Mouse (Mus musculus): ENCODE measurements around the gene Grip2. TPM values are rescaled to one million over a fixed set of nuclear protein-coding genes. Genes with fewer than 3 reads are reported as not detected.

Grip2 gene
- polyA plus RNA-seq, 1 experiment, result not detected

GRCm38 (mm10) chr6:91742466-91742865, 84.6 kb downstream of the Grip2 start:
- no peak for TF ChIP-seq CTCF (IDR thresholded peaks at IDR 0.05; ENCODE audit: borderline replicate concordance, insufficient read depth, low read length)
- TF ChIP-seq POLR2A (IDR thresholded peaks at IDR 0.05; ENCODE audit: low read depth, low read length), result no peak
- Histone ChIP-seq H3K4me1 (ENCODE audit: control insufficient read depth, insufficient read depth, low read length) (no peaks in the 10 kb centered on the region), H3K27ac (ENCODE audit: insufficient read depth, low read length) (no peak overlapping the region), H3K4me3 (ENCODE audit: insufficient read depth, low read length) (no peak overlapping the region)

GRCm38 (mm10) chr6:91741046-91741445, 86.0 kb downstream of the Grip2 start:
- H3K27ac ChIP-seq (ENCODE audit: insufficient read depth, low read length), result no peak overlapping the region
- no peak for TF ChIP-seq POLR2A (IDR thresholded peaks at IDR 0.05; ENCODE audit: low read depth, low read length)
- peak; percentile 94 for TF ChIP-seq CTCF (IDR thresholded peaks at IDR 0.05; ENCODE audit: borderline replicate concordance, insufficient read depth, low read length)
- no peak overlapping the region for H3K4me3 ChIP-seq (ENCODE audit: insufficient read depth, low read length)
- H3K4me1 ChIP-seq (ENCODE audit: control insufficient read depth, insufficient read depth, low read length), result peaks cover 4% of the 10 kb centered on the region

- Histone ChIP-seq H3K4me1 (ENCODE audit: control insufficient read depth, insufficient read depth, low read length) (peaks cover 8% of the 10 kb centered on the region), H3K4me3 (ENCODE audit: insufficient read depth, low read length) (no peak overlapping the region), H3K27ac (ENCODE audit: insufficient read depth, low read length) (no peak overlapping the region)
- no peak for TF ChIP-seq CTCF (IDR thresholded peaks at IDR 0.05; ENCODE audit: borderline replicate concordance, insufficient read depth, low read length)
- no peak for TF ChIP-seq POLR2A (IDR thresholded peaks at IDR 0.05; ENCODE audit: low read depth, low read length)
Observed at GRCm38 (mm10) chr6:91738058-91738457, 89.0 kb downstream of the Grip2 start.

GRCm38 (mm10) chr6:91737451-91737850, 89.6 kb downstream of the Grip2 start:
- H3K4me3 ChIP-seq (ENCODE audit: insufficient read depth, low read length), result no peak overlapping the region
- no peak for TF ChIP-seq POLR2A (IDR thresholded peaks at IDR 0.05; ENCODE audit: low read depth, low read length)
- no peak for TF ChIP-seq CTCF (IDR thresholded peaks at IDR 0.05; ENCODE audit: borderline replicate concordance, insufficient read depth, low read length)
- peaks cover 8% of the 10 kb centered on the region for H3K4me1 ChIP-seq (ENCODE audit: control insufficient read depth, insufficient read depth, low read length)
- H3K27ac ChIP-seq (ENCODE audit: insufficient read depth, low read length), result no peak overlapping the region

GRCm38 (mm10) chr6:91736471-91736870, 90.6 kb downstream of the Grip2 start:
- peaks cover 13% of the 10 kb centered on the region for H3K4me1 ChIP-seq (ENCODE audit: control insufficient read depth, insufficient read depth, low read length)
- TF ChIP-seq POLR2A (IDR thresholded peaks at IDR 0.05; ENCODE audit: low read depth, low read length) (no peak), CTCF (IDR thresholded peaks at IDR 0.05; ENCODE audit: borderline replicate concordance, insufficient read depth, low read length) (no peak)
- H3K27ac ChIP-seq (ENCODE audit: insufficient read depth, low read length), result peak overlapping the region; percentile 21
- H3K4me3 ChIP-seq (ENCODE audit: insufficient read depth, low read length), result no peak overlapping the region

GRCm38 (mm10) chr6:91732138-91732537, 94.9 kb downstream of the Grip2 start:
- peak overlapping the region; percentile 23 for H3K27ac ChIP-seq (ENCODE audit: insufficient read depth, low read length)
- TF ChIP-seq CTCF (IDR thresholded peaks at IDR 0.05; ENCODE audit: borderline replicate concordance, insufficient read depth, low read length) (no peak), POLR2A (IDR thresholded peaks at IDR 0.05; ENCODE audit: low read depth, low read length) (no peak)
- H3K4me1 ChIP-seq (ENCODE audit: control insufficient read depth, insufficient read depth, low read length), result peaks cover 25% of the 10 kb centered on the region
- H3K4me3 ChIP-seq (ENCODE audit: insufficient read depth, low read length), result no peak overlapping the region

- Histone ChIP-seq H3K27ac (ENCODE audit: insufficient read depth, low read length) (peak overlapping the region; percentile 94), H3K4me3 (ENCODE audit: insufficient read depth, low read length) (no peak overlapping the region), H3K4me1 (ENCODE audit: control insufficient read depth, insufficient read depth, low read length) (peaks cover 22% of the 10 kb centered on the region)
- no peak for TF ChIP-seq CTCF (IDR thresholded peaks at IDR 0.05; ENCODE audit: borderline replicate concordance, insufficient read depth, low read length)
- no peak; the same call in 1 of the 2 replicates for TF ChIP-seq POLR2A (IDR thresholded peaks at IDR 0.05; ENCODE audit: low read depth, low read length)
Observed at GRCm38 (mm10) chr6:91729677-91730127, 97.3 kb downstream of the Grip2 start.

- no peak overlapping the region for H3K4me3 ChIP-seq (ENCODE audit: insufficient read depth, low read length)
- peaks cover 22% of the 10 kb centered on the region for H3K4me1 ChIP-seq (ENCODE audit: control insufficient read depth, insufficient read depth, low read length)
- TF ChIP-seq POLR2A (IDR thresholded peaks at IDR 0.05; ENCODE audit: low read depth, low read length) (0 out of 2 replicates have a peak, but pooled peaks have one; percentile 13), CTCF (IDR thresholded peaks at IDR 0.05; ENCODE audit: borderline replicate concordance, insufficient read depth, low read length) (no peak)
- H3K27ac ChIP-seq (ENCODE audit: insufficient read depth, low read length), result peak overlapping the region; percentile 94
Observed at GRCm38 (mm10) chr6:91728939-91729619, 98.0 kb downstream of the Grip2 start.

- TF ChIP-seq CTCF (IDR thresholded peaks at IDR 0.05; ENCODE audit: borderline replicate concordance, insufficient read depth, low read length) (no peak), POLR2A (IDR thresholded peaks at IDR 0.05; ENCODE audit: low read depth, low read length) (no peak)
- Histone ChIP-seq H3K27ac (ENCODE audit: insufficient read depth, low read length) (peak overlapping the region; percentile 56), H3K4me1 (ENCODE audit: control insufficient read depth, insufficient read depth, low read length) (peaks cover 22% of the 10 kb centered on the region), H3K4me3 (ENCODE audit: insufficient read depth, low read length) (no peak overlapping the region)
Observed at GRCm38 (mm10) chr6:91727361-91727760, 99.7 kb downstream of the Grip2 start.

- Histone ChIP-seq H3K4me3 (ENCODE audit: insufficient read depth, low read length) (no peak overlapping the region), H3K4me1 (ENCODE audit: control insufficient read depth, insufficient read depth, low read length) (peaks cover 18% of the 10 kb centered on the region), H3K27ac (ENCODE audit: insufficient read depth, low read length) (no peak overlapping the region)
- no peak for TF ChIP-seq POLR2A (IDR thresholded peaks at IDR 0.05; ENCODE audit: low read depth, low read length)
- TF ChIP-seq CTCF (IDR thresholded peaks at IDR 0.05; ENCODE audit: borderline replicate concordance, insufficient read depth, low read length), result no peak
Observed at GRCm38 (mm10) chr6:91721215-91721701, 105.8 kb downstream of the Grip2 start.
